Mouse (Mus musculus): ENCODE results near the gene Pde7b. TPM values are rescaled to one million over a fixed set of nuclear protein-coding genes. Genes with fewer than 3 reads are reported as not detected.

The Pde7b gene
- polyA plus RNA-seq, 1 experiment from 2014 or later = 2.3 TPM

DNA sequence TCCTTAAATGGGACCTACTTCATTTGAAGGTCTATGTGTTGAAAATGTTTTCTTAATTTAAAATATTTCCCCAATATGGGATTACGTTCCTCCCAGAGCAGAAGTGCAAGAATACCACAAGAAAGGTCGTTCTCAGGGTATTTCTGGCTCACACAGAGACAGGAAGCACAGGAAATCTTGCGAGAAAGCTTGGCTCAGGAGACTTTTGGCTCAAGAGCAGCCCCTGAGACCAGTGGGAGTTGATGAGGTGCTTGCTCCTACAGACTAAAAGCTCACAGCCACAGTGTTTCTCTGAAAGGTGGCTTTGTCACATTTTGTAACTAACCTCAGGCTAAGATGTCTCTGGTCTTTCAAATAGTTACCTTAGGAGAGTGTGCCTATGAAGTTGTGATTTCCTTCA lies 174.1 kb downstream of the Pde7b start:
- no peaks in the 10 kb centered on the region; the same call in none of the 2 replicates for H3K4me1 ChIP-seq (replicated peaks; ENCODE audit: control insufficient read depth, insufficient read depth)
- TF ChIP-seq EP300 (optimal IDR thresholded peaks at IDR 0.05) (no peak), CTCF (IDR thresholded peaks at IDR 0.05; ENCODE audit: low read depth) (no peak)
- H3K9me3 ChIP-seq (ENCODE audit: control insufficient read depth, low read length) = no peaks in the 10 kb centered on the region
- no peaks in the 10 kb centered on the region for H3K36me3 ChIP-seq (ENCODE audit: control insufficient read depth, insufficient read depth, low read length)
- no peak overlapping the region for H3K4me2 ChIP-seq (replicated peaks; ENCODE audit: low read depth)
- H3K9ac ChIP-seq (ENCODE audit: low read length) = no peak overlapping the region
- DNase-seq (ENCODE audit: low spot score) (no peak), ATAC-seq (ENCODE audit: low FRiP score, low TSS enrichment) (no peak)
- no peak overlapping the region for H3K4me3 ChIP-seq (ENCODE audit: low read depth, low read length)
- no peaks in the 10 kb centered on the region for H3K27me3 ChIP-seq (ENCODE audit: control insufficient read depth, insufficient read depth, low read length)
- no peak overlapping the region for H3K27ac ChIP-seq (replicated peaks)
- WGBS = 55% methylated on average over 3 of the region's 3 CpGs

DNA sequence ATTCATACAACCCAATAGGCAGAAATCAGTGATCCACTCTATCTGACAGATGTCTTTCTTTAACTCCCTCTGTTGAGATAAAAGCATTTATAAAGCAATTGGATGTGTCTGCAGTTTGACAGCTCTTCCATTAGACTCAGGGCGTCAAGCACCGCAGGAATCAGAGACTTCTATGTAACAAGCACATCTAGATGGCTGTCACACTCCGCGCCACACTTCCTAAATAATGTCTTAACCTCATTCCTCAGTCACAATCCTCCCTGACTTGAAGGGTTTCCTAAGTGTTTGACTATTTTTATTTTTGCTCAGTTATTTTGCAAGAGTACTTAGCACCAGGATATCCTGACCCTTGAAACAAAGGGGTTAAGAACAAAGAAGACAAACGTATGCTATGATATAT lies 174.7 kb downstream of the Pde7b start:
- no peak for TF ChIP-seq EP300 (optimal IDR thresholded peaks at IDR 0.05)
- no peak for TF ChIP-seq CTCF (IDR thresholded peaks at IDR 0.05; ENCODE audit: low read depth)
- no peak overlapping the region for H3K27ac ChIP-seq (replicated peaks)
- DNase-seq (ENCODE audit: low spot score) (no peak), ATAC-seq (ENCODE audit: low FRiP score, low TSS enrichment) (no peak)
- no peaks in the 10 kb centered on the region for H3K9me3 ChIP-seq (ENCODE audit: control insufficient read depth, low read length)
- no peaks in the 10 kb centered on the region for H3K27me3 ChIP-seq (ENCODE audit: control insufficient read depth, insufficient read depth, low read length)
- no peak overlapping the region for H3K4me3 ChIP-seq (ENCODE audit: low read depth, low read length)
- H3K9ac ChIP-seq (ENCODE audit: low read length) = no peak overlapping the region
- H3K4me2 ChIP-seq (replicated peaks; ENCODE audit: low read depth) = no peak overlapping the region
- H3K36me3 ChIP-seq (ENCODE audit: control insufficient read depth, insufficient read depth, low read length) = no peaks in the 10 kb centered on the region
- WGBS = 83% methylated on average over 5 of the region's 5 CpGs
- no peaks in the 10 kb centered on the region; the same call in none of the 2 replicates for H3K4me1 ChIP-seq (replicated peaks; ENCODE audit: control insufficient read depth, insufficient read depth)

DNA sequence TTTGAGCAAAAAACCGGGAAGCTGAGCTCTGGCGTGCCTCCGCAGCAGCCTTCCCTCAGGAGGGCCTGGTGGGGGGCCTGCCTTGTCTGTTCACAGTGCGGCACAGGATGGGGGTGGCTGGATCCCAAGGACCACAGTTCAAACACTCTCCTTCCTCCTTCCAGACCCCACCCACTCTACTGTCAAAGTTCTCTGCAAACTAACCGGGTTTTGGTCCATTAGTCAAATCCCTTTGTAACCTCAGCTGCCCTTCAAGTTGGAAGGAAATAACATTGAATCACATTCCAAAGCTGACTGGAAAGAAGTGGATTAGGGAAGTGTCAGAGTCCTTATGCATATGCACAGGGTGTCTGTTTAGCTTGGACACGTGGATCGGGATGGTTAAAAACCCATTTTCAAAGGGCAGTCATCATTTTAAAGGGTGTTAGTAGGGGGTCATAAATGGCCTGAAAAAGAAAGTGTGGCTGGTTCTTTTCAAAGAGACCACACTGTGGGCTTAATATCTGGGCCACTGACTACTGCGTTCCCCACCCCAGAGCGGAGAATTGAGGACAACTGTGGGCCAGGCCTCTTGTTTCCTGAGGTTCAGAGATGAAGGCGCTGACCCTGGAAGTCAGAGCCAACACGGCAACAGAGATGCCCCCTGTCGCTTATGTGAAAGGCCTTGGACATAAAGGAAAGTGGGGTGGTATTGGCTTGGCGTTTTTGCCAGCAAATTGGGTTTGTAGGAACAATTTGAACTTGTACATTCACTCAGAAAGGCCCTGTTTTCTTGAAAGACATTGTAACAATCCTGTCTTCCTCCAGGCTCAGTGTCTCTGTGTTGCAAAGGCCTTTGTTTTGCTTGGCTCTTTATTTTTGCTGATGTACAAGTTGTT lies 175.8 kb downstream of the Pde7b start:
- peak; percentile 54; the same call in 1 of the 2 replicates for ATAC-seq (ENCODE audit: low FRiP score, low TSS enrichment)
- Histone ChIP-seq H3K4me3 (ENCODE audit: low read depth, low read length) (peak overlapping the region; percentile 39; the same call in 1 of the 2 replicates), H3K9ac (ENCODE audit: low read length) (0 out of 2 replicates have a peak overlapping the region, but pooled peaks have one; percentile 61), H3K9me3 (ENCODE audit: control insufficient read depth, low read length) (no peaks in the 10 kb centered on the region), H3K4me2 (replicated peaks; ENCODE audit: low read depth) (peak overlapping the region; percentile 75), H3K36me3 (ENCODE audit: control insufficient read depth, insufficient read depth, low read length) (no peaks in the 10 kb centered on the region), H3K4me1 (replicated peaks; ENCODE audit: control insufficient read depth, insufficient read depth) (no peaks in the 10 kb centered on the region; the same call in none of the 2 replicates), H3K27ac (replicated peaks) (peak overlapping the region; percentile 67; the same call in 1 of the 2 replicates), H3K27me3 (ENCODE audit: control insufficient read depth, insufficient read depth, low read length) (no peaks in the 10 kb centered on the region)
- WGBS = 50% methylated on average over 13 of the region's 13 CpGs
- no peak for DNase-seq (ENCODE audit: low spot score)
- no peak for TF ChIP-seq CTCF (IDR thresholded peaks at IDR 0.05; ENCODE audit: low read depth)
- no peak for TF ChIP-seq EP300 (optimal IDR thresholded peaks at IDR 0.05)

DNA sequence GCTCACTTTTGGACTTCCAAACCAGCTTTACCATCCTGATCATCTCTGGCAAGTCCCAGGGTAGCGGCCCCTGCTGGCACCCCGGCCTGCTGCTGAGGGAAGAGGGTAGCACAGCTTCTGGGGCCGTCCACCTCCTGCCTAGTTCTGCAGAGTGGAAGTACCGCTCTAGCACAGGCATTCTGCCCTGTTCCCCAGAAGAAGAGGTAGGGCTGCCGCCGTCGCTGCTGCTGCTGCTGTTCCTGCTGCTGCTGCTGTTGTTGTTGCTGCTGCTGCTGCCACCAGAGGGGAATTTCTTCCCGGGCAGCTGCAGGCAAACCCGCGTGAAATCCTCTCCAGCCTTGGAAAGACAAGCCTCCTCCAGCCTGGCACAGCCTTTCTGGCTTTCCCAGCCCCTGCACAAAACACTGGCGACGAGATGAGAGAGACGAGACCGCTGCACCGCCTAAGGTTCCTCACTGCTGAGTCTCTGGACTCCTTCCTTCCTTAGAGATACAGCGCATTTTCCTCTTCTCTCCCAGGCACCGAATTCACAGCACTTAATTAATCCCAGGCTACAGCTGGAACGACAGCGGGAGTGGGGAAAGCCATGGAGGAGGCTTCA lies 176.8 kb downstream of the Pde7b start:
- H3K9me3 ChIP-seq (ENCODE audit: control insufficient read depth, low read length) = no peaks in the 10 kb centered on the region
- no peaks in the 10 kb centered on the region for H3K36me3 ChIP-seq (ENCODE audit: control insufficient read depth, insufficient read depth, low read length)
- H3K27me3 ChIP-seq (ENCODE audit: control insufficient read depth, insufficient read depth, low read length) = no peaks in the 10 kb centered on the region
- peak overlapping the region; percentile 39 for H3K4me3 ChIP-seq (ENCODE audit: low read depth, low read length)
- DNase-seq (ENCODE audit: low spot score) = peak; percentile 55
- H3K4me1 ChIP-seq (replicated peaks; ENCODE audit: control insufficient read depth, insufficient read depth) = no peaks in the 10 kb centered on the region; the same call in none of the 2 replicates
- peak overlapping the region; percentile 75 for H3K4me2 ChIP-seq (replicated peaks; ENCODE audit: low read depth)
- peak overlapping the region; percentile 61 for H3K9ac ChIP-seq (ENCODE audit: low read length)
- TF ChIP-seq CTCF (IDR thresholded peaks at IDR 0.05; ENCODE audit: low read depth) (peak; percentile 64), EP300 (optimal IDR thresholded peaks at IDR 0.05) (no peak)
- peak; percentile 54; the same call in 1 of the 2 replicates for ATAC-seq (ENCODE audit: low FRiP score, low TSS enrichment)
- 3% methylated on average over 19 of the region's 19 CpGs for WGBS
- peak overlapping the region; percentile 67 for H3K27ac ChIP-seq (replicated peaks)

DNA sequence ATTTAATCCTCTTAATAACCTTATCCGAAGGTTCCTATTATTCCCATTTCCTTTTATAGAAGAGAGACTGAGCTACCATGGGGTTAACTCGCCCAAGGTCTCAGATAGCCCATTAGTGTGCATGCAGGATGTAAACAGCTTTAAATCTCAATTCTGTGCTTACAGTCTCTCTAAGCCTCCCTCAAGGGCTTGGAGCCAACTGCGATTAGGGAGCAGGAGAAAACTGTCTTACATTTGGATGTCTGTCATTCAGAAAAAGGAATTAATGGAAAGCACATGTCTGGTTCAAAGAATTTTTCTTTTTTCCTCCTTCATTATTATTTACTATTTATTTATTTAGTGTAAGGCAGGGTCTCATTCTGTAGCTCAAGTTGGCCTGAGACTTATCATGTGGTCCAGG lies 181.8 kb downstream of the Pde7b start:
- Histone ChIP-seq H3K27me3 (ENCODE audit: control insufficient read depth, insufficient read depth, low read length) (no peaks in the 10 kb centered on the region), H3K9me3 (ENCODE audit: control insufficient read depth, low read length) (no peaks in the 10 kb centered on the region), H3K4me2 (replicated peaks; ENCODE audit: low read depth) (no peak overlapping the region), H3K36me3 (ENCODE audit: control insufficient read depth, insufficient read depth, low read length) (no peaks in the 10 kb centered on the region), H3K4me1 (replicated peaks; ENCODE audit: control insufficient read depth, insufficient read depth) (no peaks in the 10 kb centered on the region; the same call in 1 of the 2 replicates), H3K27ac (replicated peaks) (no peak overlapping the region), H3K4me3 (ENCODE audit: low read depth, low read length) (no peak overlapping the region), H3K9ac (ENCODE audit: low read length) (no peak overlapping the region)
- no peak for DNase-seq (ENCODE audit: low spot score)
- ATAC-seq (ENCODE audit: low FRiP score, low TSS enrichment) = no peak
- no peak for TF ChIP-seq CTCF (IDR thresholded peaks at IDR 0.05; ENCODE audit: low read depth)
- WGBS = 48% methylated on average over 3 of the region's 3 CpGs
